Mouse (Mus musculus): Measurements from ENCODE around the gene D17Wsu92e. TPM values are rescaled to one million over a fixed set of nuclear protein-coding genes. Genes with fewer than 3 reads are reported as not detected.
"Not testable (repeated sequence)": the region's sequence is repeated elsewhere in the genome, so short reads cannot be mapped to it uniquely, and the experiment has no call there.

The D17Wsu92e gene
- total and polyA plus RNA-seq, 3 experiments = 34.9 to 70.8 (median 44.2) TPM

DNA sequence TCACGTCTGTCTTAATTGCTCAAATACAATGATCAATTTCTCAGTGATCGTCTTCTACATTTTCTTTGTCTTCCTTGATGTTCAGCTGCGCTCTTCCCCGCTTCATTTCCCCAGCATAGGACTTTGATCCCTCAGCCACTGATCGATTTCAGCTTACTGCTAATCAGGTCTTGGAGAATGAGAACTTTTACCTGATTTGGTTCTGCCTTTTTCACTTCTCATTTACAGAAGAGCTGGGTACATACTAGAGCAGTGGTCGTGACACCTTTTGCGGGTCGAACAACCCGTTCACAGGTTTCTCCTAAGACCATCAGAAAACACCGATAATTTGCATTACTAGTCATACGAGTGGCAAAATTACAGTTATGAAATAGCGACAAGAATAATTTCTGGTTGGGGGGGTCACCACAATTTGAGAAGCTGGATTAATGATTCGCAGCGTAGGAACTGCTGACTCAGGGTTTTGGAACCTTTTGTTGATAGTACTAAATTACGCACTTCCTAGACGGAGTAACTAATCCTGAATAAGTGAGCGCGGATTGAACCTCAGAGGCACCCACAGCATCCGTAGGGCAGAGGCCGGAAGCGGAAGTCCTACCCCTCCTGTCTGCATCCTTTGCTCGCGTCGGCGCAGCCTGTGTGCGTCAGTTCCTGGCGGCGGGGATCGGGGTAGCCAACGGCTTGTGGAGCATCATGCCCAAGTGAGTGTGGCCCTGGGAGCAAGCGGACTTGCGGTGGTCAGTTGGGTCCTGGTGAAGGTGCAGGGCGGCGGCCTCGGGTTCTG is 19.2 kb upstream of the D17Wsu92e start:
- TF ChIP-seq ZNF384 (IDR thresholded peaks at IDR 0.05; ENCODE audit: low read depth, low read length) (no peak), TCF12 (IDR thresholded peaks at IDR 0.05; ENCODE audit: low read depth, low read length) (peak; percentile 76), ELF1 (IDR thresholded peaks at IDR 0.05; ENCODE audit: low read depth, low read length) (peak; percentile 98), KAT2A (IDR thresholded peaks at IDR 0.05; ENCODE audit: insufficient replicate concordance, low read length) (peak; percentile 96), PAX5 (IDR thresholded peaks at IDR 0.05; ENCODE audit: low read length) (no peak), JUN (IDR thresholded peaks at IDR 0.05; ENCODE audit: insufficient read depth, low read depth, low read length) (no peak), NRF1 (IDR thresholded peaks at IDR 0.05; ENCODE audit: low read depth, low read length) (peak; percentile 30; the same call in 1 of the 2 replicates), HCFC1 (IDR thresholded peaks at IDR 0.05; ENCODE audit: low read depth, low read length) (peak; percentile 95), ZMIZ1 (IDR thresholded peaks at IDR 0.05; ENCODE audit: low read depth, low read length) (no peak), E2F4 (IDR thresholded peaks at IDR 0.05; ENCODE audit: insufficient replicate concordance, low read depth, low read length) (peak; percentile 34; the same call in 1 of the 2 replicates), ETS1 (conservative IDR thresholded peaks at IDR 0.05; ENCODE audit: low read depth, low read length) (peak; percentile 75), ZC3H11A (IDR thresholded peaks at IDR 0.05; ENCODE audit: low read depth, low read length) (no peak), POLR2A (IDR thresholded peaks at IDR 0.05; ENCODE audit: low read depth, low read length) (peak; percentile 92), MEF2A (IDR thresholded peaks at IDR 0.05; ENCODE audit: borderline replicate concordance, low read depth, low read length) (peak; percentile 80; the same call in 1 of the 2 replicates), ZKSCAN1 (IDR thresholded peaks at IDR 0.05; ENCODE audit: borderline replicate concordance, low read depth, low read length) (no peak), TBP (conservative IDR thresholded peaks at IDR 0.05; ENCODE audit: low read depth, low read length) (peak; percentile 67), JUND (conservative IDR thresholded peaks at IDR 0.05; ENCODE audit: low read depth, low read length) (0 out of 2 replicates have a peak, but pooled peaks have one; percentile 46), IRF4 (IDR thresholded peaks at IDR 0.05; ENCODE audit: low read depth, low read length) (peak; percentile 61), MAFK (IDR thresholded peaks at IDR 0.05; ENCODE audit: insufficient replicate concordance, low read length) (peak; percentile 100), SIN3A (IDR thresholded peaks at IDR 0.05; ENCODE audit: low read length) (peak; percentile 92), MXI1 (IDR thresholded peaks at IDR 0.05; ENCODE audit: low read depth, low read length) (peak; percentile 83), CHD1 (IDR thresholded peaks at IDR 0.05; ENCODE audit: low read depth, low read length) (no peak), GABPA (IDR thresholded peaks at IDR 0.05; ENCODE audit: insufficient replicate concordance, low read depth, low read length) (peak; percentile 71; the same call in 1 of the 2 replicates)
- peaks cover 21% of the 10 kb centered on the region for H3K79me2 ChIP-seq (replicated peaks; ENCODE audit: control insufficient read depth, extremely low read depth, insufficient read depth, poor library complexity, severe bottlenecking)
- H3K9ac ChIP-seq (ENCODE audit: insufficient read depth, low read depth) = peak overlapping the region; percentile 92
- no peaks in the 10 kb centered on the region for H3K9me3 ChIP-seq (replicated peaks; ENCODE audit: low read length)
- peaks cover 2% of the 10 kb centered on the region for H3K27me3 ChIP-seq (replicated peaks)
- peaks cover 18 to 31% of the 10 kb centered on the region in 2 experiments for H3K36me3 ChIP-seq (replicated peaks in 1 of 2; ENCODE audit: control insufficient read depth in 1 of 2, insufficient read depth in 1 of 2, low read length in 1 of 2)
- peak overlapping the region; percentile 47; the same call in 1 of the 2 replicates for H3K4me2 ChIP-seq (ENCODE audit: insufficient read depth, low read depth, poor library complexity, severe bottlenecking)
- peak overlapping the region; percentile 92 to 100 (median 95) for H3K4me3 ChIP-seq (replicated peaks in 1 of 3; ENCODE audit: low read depth in 2 of 3, low read length in 2 of 3, poor library complexity in 1 of 3)
- DNase-seq (ENCODE audit: extremely low read depth) = peak; percentile 96
- peaks cover 2 to 18% of the 10 kb centered on the region in 2 experiments; a peak in 3 of 4 replicates for H3K4me1 ChIP-seq (ENCODE audit: control insufficient read depth in 1 of 2, insufficient read depth in 2 of 2)
- dilution Hi-C loops (cut with MboI; ENCODE audit: extremely low pct_ligation_motif_present, extremely low pct_unique_long_range_greater_than_20kb, low sequenced_read_pairs) = no loop called here
- in situ Hi-C loops (cut with MboI; ENCODE audit: low pct_ligation_motif_present, low pct_unique_long_range_greater_than_20kb, low sequenced_read_pairs) = no loop called here
- H3K27ac ChIP-seq (ENCODE audit: insufficient read depth, low read depth) = peak overlapping the region; percentile 14; the same call in 1 of the 2 replicates

- H3K9ac ChIP-seq (ENCODE audit: insufficient read depth, low read depth) = peak within 1 kb of the TSS; percentile 92; the same call in 1 of the 2 replicates
- dilution Hi-C loops (cut with MboI; ENCODE audit: extremely low pct_ligation_motif_present, extremely low pct_unique_long_range_greater_than_20kb, low sequenced_read_pairs); H3K9me3 ChIP-seq (replicated peaks; ENCODE audit: low read length); in situ Hi-C loops (cut with MboI; ENCODE audit: low pct_ligation_motif_present, low pct_unique_long_range_greater_than_20kb, low sequenced_read_pairs); DNase-seq (ENCODE audit: extremely low read depth); H3K27me3 ChIP-seq (replicated peaks); H3K27ac ChIP-seq (ENCODE audit: insufficient read depth, low read depth); H3K4me2 ChIP-seq (ENCODE audit: insufficient read depth, low read depth, poor library complexity, severe bottlenecking): not testable (repeated sequence)
- H3K36me3 ChIP-seq (replicated peaks in 1 of 2; ENCODE audit: control insufficient read depth in 1 of 2, insufficient read depth in 1 of 2, low read length in 1 of 2) = peaks cover 6 to 15% of the 10 kb centered on the region in 2 experiments
- peak within 1 kb of the TSS in 1 of 3 experiments; percentile 92 for H3K4me3 ChIP-seq (replicated peaks in 1 of 3; ENCODE audit: low read depth in 2 of 3, low read length in 2 of 3, poor library complexity in 1 of 3)
- peaks cover 2 to 18% of the 10 kb centered on the region in 2 experiments; a peak in 3 of 4 replicates for H3K4me1 ChIP-seq (ENCODE audit: control insufficient read depth in 1 of 2, insufficient read depth in 2 of 2)
- H3K79me2 ChIP-seq (replicated peaks; ENCODE audit: control insufficient read depth, extremely low read depth, insufficient read depth, poor library complexity, severe bottlenecking) = peaks cover 17% of the 10 kb centered on the region
Measured at GRCm38 (mm10) chr17:27837850-27838249, 17.4 kb upstream of the D17Wsu92e start, which contains the start of gene Snrpc. Snrpc (plus strand) TSS chr17:27838150.

All from CH12.LX (cell line).